Mouse (Mus musculus) lung, postnatal 14 days (tissue): ENCODE results near the gene Hmgcs1.
"Not testable (repeated sequence)": the region's sequence is repeated elsewhere in the genome, so short reads cannot be mapped to it uniquely, and the experiment has no call there.

Source experiments
- DNase-seq: peaks from one replicate; pipeline ENCODE4 v3.0.0; 2021

Hmgcs1 gene

GRCm38 (mm10) chr13:119690039-119690728, at the start of gene Hmgcs1:
Gene Hmgcs1 (plus strand): TSS chr13:119690379.
- peak; percentile 98 for DNase-seq

GRCm38 (mm10) chr13:119640504-119640903, 49.7 kb upstream of the Hmgcs1 start:
- DNase-seq, result peak; percentile 42

- no peak for DNase-seq
These were observed 49.0 kb upstream of the Hmgcs1 start for GRCm38 (mm10) chr13:119641145-119641544.

- no peak for DNase-seq
These were observed 45.4 kb upstream of the Hmgcs1 start for GRCm38 (mm10) chr13:119644769-119645168.

GRCm38 (mm10) chr13:119646511-119646910, 43.7 kb upstream of the Hmgcs1 start:
- DNase-seq, result no peak

- DNase-seq, result no peak
These were observed 41.1 kb upstream of the Hmgcs1 start for GRCm38 (mm10) chr13:119648891-119649698.

GRCm38 (mm10) chr13:119649699-119650046, 40.5 kb upstream of the Hmgcs1 start:
- no peak for DNase-seq

GRCm38 (mm10) chr13:119654734-119655133, 35.4 kb upstream of the Hmgcs1 start:
- DNase-seq, result no peak

- no peak for DNase-seq
These were observed 33.9 kb upstream of the Hmgcs1 start for GRCm38 (mm10) chr13:119656246-119656645.

GRCm38 (mm10) chr13:119656846-119657416, 33.2 kb upstream of the Hmgcs1 start:
- DNase-seq, result no peak

- DNase-seq, result peak; percentile 16
These were observed 28.8 kb upstream of the Hmgcs1 start for GRCm38 (mm10) chr13:119661420-119661819.

- DNase-seq, result no peak
These were observed 11.4 kb upstream of the Hmgcs1 start for GRCm38 (mm10) chr13:119678794-119679193.

GRCm38 (mm10) chr13:119679721-119680120, 10.5 kb upstream of the Hmgcs1 start:
- no peak for DNase-seq

GRCm38 (mm10) chr13:119681161-119681560, 9.0 kb upstream of the Hmgcs1 start:
- DNase-seq, result no peak

- no peak for DNase-seq
These were observed 5.6 kb upstream of the Hmgcs1 start for GRCm38 (mm10) chr13:119684416-119685177.

- no peak for DNase-seq
These were observed 505 bp upstream of the Hmgcs1 start for GRCm38 (mm10) chr13:119689709-119690038.

GRCm38 (mm10) chr13:119690876-119691620, 869 bp downstream of the Hmgcs1 start:
- no peak for DNase-seq

GRCm38 (mm10) chr13:119691958-119692357, 1.8 kb downstream of the Hmgcs1 start:
- not testable (repeated sequence) for DNase-seq

GRCm38 (mm10) chr13:119695676-119696075, 5.5 kb downstream of the Hmgcs1 start:
- DNase-seq, result no peak

GRCm38 (mm10) chr13:119696496-119696895, 6.3 kb downstream of the Hmgcs1 start:
- no peak for DNase-seq

GRCm38 (mm10) chr13:119698436-119698835, 8.3 kb downstream of the Hmgcs1 start:
- DNase-seq, result no peak

- DNase-seq, result no peak
These were observed 14.1 kb downstream of the Hmgcs1 start for GRCm38 (mm10) chr13:119704280-119704679.
